Mouse (Mus musculus) spleen, embryonic (tissue): ENCODE measurements around the gene Pex11a.

Experiments
- CTCF ChIA-PET: fragments of 350-600 bp; sonication (Branson Sonifier 250); formaldehyde crosslinking; loops from one replicate; lab custom pipeline; 2022; lab: Charles Lee

Pex11a gene

GRCm38 (mm10) chr7:79740279-79740678 is 2.7 kb downstream of the Pex11a start:
- CTCF ChIA-PET, result no interaction called here

- CTCF ChIA-PET, result no interaction called here
These were observed 4.0 kb downstream of the Pex11a start for GRCm38 (mm10) chr7:79738913-79739312.

DNA sequence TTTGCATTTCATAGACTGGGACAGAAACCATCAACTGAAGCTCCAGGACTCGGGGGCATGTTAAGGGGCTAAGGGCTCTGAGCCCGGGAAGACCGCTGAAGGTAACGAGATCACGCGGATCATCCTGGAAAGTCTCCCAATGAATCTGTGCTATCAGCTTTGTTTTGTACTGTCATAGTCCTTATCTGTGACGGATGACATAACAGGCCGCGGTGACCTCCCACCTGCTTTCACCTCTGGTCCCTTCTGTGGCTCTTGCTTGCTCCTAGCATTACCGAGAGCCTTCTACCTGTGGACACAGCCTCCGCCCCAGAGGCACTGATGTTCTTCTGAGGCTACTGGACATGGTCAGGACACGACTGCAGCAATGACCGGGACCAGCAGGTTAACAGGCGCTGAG is 6.4 kb downstream of the Pex11a start:
- CTCF ChIA-PET, result no interaction called here

GRCm38 (mm10) chr7:79734563-79734962 is 8.4 kb downstream of the Pex11a start:
- CTCF ChIA-PET, result interaction anchor here (0.6 kb wide), 1 partner anchor 122 kb away, joined by 3 read pairs; no protein-coding TSS in a partner anchor

GRCm38 (mm10) chr7:79732622-79733021 is 10.3 kb downstream of the Pex11a start, which contains the start of gene Plin1:
Gene Plin1, minus strand, starts transcription at chr7:79732903.
- CTCF ChIA-PET, result no interaction called here

GRCm38 (mm10) chr7:79731438-79731837 is 11.5 kb downstream of the Pex11a start:
- CTCF ChIA-PET, result no interaction called here

DNA sequence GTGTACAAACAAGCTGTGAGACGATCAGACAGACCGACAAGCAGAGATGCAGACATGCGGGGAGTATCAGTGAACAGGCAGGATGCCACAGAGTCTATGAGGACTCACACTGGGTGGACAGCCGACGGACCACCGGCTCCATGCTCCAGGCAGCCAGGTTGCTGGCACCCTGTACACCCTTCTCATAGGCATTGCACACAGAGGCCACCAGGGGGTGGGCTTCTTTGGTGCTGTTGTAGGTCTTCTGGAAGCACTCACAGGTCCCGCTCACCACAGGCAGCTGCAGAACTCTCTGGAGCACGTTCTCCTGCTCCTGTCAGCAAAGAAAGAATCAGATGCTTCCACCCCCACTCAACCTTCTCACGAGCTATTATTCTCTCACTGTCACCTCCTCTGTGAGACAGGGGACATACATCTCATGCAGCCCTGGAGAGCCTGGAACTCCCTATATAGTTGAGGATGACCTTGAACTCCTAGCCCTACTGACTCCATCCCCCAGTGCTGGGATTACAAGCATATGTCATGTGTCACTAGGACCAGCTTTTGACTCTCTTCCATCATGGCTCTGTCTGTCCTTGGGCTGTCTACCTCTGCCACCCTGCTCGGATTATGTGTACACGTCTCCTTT is 13.1 kb downstream of the Pex11a start:
- CTCF ChIA-PET, result interaction anchor here (1.2 kb wide), 1 partner anchor 13 kb away, joined by 3 read pairs; the partner anchor contains the start of genes Pex11a and Wdr93

DNA sequence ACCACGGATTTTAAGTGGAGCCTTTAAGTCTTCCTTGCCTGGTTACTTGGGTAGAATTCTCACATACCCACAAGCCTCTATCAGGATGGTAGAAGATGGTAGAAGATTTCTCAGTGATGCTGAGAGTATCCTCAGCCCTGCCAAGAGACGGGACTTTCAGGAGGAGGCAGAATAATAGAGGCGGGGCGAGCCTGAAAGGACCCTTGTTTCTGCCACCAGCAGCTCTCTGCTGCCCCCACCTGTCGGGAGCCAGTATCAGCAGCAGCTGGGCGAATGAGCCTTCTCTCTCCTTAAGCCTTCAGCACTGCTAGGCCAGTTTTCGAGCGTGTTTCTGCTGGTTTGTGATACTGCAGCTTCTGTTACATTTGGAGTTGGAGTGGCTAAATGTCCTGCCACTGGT is 13.8 kb downstream of the Pex11a start:
- CTCF ChIA-PET, result interaction anchor here (0.5 to 1.2 kb wide), 4 partner anchors 14 to 581 kb away, joined by 3 to 9 read pairs (median 6); partner anchors contain the start of genes Pex11a and Wdr93

DNA sequence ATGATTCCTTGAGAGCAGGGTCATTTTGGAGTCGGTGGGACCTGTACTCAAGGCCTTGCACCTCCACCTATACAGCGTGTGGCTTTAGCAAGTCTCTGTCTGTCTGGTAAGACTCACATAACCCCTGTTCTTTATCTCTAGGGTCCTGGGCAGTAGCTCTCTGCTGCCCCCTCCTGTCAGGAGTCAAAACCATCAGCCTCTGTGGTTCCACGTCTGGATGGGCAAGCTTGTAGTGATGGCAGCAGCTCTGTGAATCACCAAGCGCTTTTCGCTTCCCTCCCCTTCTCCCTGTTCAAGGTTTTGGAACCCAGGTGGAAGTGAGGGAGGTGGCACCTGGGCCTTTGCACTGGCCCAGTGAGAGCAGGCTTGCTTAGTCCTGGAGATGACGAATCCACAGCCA is 14.7 kb downstream of the Pex11a start:
- CTCF ChIA-PET, result no interaction called here

DNA sequence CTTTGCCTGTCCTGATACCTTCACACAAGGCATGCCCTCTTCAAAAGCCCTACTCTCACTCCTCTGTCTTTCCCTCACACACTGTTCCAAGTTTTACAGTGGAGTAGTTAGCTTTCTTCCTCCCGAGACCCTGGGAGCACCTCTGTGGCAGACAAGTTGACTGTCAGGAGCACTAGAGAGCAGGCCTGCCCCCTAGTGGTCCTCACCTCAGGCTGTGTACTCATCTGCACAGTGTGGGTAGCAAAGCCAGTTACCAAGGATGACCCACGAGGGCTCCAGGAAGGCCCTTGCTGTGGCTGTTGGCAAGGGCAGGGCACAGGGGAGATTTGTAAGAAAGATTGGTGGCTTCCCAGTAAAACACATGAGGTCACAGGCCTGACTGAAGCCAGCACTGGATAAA is 15.8 kb downstream of the Pex11a start:
- CTCF ChIA-PET, result no interaction called here

DNA sequence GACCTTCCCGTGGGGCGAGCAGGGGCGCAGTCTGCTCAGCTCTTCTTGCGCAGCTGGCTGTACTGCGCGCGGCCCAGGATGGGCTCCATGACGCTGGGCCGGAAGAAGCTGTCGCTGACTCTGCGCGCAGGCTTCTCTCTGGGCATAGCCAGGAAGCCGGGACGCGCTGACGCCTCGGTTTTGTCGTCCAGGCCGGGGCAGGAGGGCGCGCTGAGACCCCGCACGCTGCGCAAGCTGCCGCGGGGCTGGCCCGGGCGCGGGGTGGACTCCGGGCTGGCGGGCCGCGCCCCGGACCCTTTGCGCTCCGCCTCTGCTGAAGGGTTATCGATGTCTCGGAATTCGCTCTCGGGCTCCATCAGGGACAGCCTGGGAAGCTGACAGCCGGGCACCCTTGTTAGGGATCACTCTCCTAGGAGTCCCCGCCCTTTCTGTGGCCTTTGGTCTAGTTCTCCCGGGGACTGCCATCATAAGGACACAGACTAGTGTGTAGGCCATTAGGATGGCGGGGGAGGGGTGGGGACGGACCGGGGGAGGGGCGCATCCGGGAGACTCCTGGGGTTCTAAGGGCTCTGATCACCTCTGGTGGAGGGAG is 21.4 kb downstream of the Pex11a start:
- CTCF ChIA-PET, result no interaction called here

- CTCF ChIA-PET, result no interaction called here
These were observed 27.5 kb downstream of the Pex11a start, which contains the start of gene Kif7 for GRCm38 (mm10) chr7:79715187-79715981. Gene Kif7, minus strand, starts transcription at chr7:79715720.

DNA sequence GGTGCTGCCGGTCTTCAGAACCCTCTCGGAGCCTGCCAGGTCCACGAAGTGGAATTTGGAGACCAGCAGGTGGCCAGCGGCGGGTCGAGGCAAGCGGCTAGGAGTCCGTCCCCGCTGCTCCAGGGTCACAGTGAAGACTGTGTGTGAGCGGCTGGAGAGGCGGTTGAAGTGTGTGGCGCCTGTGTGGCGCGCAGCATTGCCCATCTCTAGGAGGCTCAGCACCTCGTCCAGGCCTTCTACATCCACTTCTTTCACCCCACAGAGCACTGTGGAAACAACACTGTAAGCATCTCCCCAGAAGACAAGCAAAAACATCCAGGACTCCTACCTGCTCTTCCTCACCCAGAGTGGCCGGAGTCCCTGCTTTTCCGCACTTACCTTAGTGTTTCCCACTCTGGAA is 32.1 kb downstream of the Pex11a start:
- CTCF ChIA-PET, result no interaction called here

DNA sequence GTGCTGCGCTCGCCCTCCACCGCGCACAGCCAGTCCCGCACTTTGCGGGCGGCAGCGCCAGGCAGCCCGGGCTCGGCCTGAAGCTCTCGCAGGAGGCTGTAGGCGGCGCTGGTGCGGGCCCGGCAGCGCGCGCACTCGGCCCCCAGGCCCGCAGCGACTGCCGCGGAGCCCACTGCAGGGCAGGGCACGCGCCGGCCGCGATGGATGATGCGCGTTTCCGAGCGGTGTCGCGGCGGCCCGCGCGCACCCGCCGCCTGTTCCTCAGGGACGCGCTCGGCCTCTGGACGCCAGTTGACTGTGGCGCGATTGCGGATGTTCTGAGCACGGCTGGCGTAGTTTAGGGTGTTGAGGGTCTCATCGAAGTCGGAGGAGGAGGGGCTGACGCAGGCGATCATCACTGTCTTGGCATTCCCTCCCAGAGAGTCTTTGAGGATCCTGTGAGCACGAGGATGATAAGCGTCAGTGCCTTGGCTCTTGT is 32.8 kb downstream of the Pex11a start:
- CTCF ChIA-PET, result no interaction called here

DNA sequence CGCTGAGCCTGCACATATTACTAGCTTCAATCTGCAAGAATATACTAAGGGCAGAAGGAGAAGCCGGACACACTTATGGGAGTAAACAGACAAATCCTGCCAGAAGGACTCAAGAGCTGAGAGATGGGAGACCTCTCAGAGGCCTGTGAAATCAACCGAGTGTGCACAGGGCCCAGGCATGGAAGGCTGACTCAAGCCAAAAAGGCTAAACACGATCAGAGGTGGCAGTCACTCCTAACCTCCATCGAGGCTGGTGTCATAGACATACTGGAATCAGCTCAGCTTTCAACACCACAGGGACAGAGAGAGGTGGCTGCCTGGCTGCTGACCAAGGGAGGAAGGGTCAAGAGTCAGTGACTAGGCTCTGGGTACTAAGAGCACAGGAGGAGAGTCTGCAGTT is 37.7 kb downstream of the Pex11a start:
- CTCF ChIA-PET, result no interaction called here

DNA sequence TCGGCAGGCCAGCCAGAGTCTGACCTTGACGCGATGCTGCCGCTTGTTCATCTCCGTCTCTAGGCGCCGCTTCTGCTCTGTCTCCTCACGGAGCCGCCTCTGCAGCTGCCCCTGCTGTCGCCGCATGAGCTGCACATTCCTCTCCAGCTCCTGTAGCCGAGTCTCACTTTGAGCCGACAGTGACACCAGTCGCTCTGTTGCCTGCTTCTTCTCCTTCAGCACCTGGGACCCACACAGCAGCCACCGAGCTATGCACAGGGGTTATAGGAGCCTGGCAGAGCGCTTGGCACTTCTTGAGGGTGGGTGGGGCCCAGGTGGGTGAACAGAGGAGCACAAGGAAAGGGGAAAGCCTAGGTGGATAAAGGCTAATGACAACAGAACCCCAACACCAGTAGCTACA is 40.2 kb downstream of the Pex11a start:
- CTCF ChIA-PET, result no interaction called here

DNA sequence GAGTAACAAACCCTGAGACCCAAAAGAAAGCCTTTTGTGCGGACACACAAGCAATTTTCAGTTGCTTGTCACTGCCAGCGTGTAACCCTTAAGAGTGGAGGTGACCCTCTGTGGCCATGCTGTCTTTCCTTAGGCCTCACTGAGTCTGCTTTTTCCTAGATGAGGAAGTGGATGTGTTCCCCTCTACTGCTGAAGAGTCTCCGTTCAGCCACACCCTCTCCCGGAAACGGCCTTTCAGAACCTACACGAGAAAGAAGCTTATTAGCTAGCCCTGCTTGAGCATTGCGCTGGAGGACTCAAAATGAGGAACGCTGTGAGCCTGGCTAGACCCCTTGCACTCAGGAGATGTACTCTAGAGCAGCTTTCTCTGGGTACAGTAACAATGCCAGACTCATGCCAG is 46.4 kb downstream of the Pex11a start:
- CTCF ChIA-PET, result interaction anchor here (0.6 kb wide), 1 partner anchor 21 kb away, joined by 3 read pairs; no protein-coding TSS in a partner anchor
